Mouse (Mus musculus) activated CD4-positive, CD25-positive, alpha-beta regulatory T cell (primary cell): Measurements from ENCODE around the gene Efcab5. TPM values are rescaled to one million over a fixed set of nuclear protein-coding genes. Genes with fewer than 3 reads are reported as not detected.

ENCODE experiments used
- polyA plus RNA-seq, 2 experiments: library from polyadenylated mRNA; unstranded; fragments of 100-300 nt; shearing (Covaris generic); gene quantifications; one replicate each; pipeline ENCODE4 v1.2.1; 2017

The Efcab5 gene
- polyA plus RNA-seq = under 1 TPM; 0.04 to 0.60 TPM

DNA sequence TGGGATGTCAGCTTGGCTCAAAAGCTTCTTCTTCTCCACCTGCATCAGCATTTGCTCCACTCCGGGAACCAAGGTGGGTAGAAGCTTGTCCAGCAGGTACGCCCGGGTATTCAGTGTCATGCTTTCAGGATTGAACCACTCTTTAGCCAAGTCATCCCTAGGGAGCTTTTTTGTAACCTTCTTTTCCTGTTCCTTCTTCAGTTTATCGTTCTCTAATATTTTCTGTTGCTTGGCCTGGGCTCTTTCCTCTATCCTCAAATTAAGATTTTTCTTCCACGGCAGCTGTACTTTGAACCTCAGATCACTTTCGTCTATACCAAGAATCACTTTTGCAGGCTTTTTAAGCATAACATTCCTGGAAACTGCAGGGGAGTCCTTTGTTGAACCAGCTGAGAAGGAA is at the start of gene Efcab5:
Gene Efcab5, minus strand, starts transcription at position 101 of the 400 bp plus-strand sequence.

DNA sequence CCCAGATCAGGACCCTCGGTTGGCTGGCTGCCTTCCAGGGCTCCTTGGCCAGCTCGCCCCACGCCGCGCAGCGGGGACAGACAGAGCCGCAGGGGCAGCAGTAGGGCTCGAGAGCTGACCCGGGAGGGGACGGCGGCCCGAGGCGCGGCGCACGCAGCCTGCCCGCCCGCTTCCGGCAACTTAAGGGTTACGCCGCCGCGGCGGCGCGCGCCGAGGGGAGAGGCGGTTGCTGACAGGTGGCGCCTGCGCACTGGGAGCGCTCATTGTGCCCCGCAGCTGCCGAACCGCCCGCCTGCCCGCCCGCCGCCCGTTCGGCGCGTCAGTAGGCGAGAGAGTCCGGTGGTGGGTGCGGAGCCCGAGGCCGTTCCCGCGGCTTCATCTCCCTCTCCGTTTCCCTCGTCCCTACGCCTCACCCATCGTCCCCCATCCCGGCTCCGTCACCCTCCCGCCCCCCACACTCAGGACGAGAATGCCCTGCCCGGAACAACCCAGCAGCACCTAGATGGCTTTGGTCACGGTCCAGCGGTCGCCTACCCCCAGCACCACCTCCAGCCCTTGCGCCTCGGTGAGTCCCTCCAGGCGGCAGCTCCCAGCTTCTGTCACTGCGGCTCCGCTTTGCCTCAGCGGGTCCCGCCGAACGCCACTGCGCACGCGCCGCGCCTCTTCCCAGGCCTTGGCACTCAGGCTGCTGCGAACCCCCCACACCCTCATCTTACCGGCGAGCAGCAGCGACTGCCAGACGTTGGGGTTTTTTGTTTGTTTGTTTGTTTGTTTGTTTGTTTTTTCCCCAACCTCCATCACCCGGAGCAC is 27.4 kb upstream of the Efcab5 start, which contains the start of gene Ssh2:
Gene Ssh2, plus strand, starts transcription at position 337 of the 810 bp plus-strand sequence.

DNA sequence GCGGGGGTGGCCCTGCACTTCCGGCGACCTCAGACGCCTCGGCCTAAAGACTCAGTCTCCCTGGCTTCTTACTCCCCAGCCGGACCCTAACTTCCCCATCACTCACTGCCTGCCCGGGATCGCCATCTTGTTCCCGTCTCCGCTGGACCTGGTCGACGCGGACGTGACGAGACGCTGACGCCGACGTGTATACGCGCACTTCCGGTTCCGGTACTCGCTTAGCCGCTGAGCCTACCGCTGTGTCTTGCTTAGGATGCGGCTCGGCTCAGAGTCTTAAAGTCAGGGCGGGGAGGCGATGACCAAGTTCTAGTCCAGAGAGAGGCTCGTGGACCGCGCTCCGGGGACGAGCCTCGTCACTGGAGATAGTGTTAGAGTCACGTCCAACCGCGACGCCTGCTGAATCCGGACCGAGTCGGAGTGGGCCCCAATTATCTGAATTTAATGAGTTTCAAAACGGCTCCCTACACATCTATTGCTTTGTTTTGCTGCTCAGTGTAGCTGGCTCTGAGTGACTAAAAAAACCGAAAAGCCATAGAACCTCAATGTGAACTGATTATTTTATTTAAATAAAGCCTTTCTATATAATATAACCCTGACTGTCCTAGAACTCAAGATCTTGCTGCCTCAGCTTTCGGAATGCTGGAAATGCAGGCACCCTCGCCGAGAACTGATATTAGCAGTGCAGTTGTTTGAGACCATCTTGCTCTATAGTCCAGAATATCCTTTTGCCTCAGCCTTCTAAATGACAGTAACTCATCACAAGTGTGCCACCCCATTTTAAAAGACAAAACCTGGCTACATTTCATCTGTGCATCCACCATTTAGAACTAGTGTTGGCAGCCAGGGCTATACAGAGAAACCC is 110.3 kb downstream of the Efcab5 start, which contains the start of gene Nsrp1:
Gene Nsrp1, minus strand, starts transcription at position 163 of the 862 bp plus-strand sequence.

Other genes starting within 250 kb of the Efcab5 start
- under 1 TPM; 0.20 to 0.21 TPM for gene Slc6a4, start 190.4 kb downstream of the Efcab5 start, polyA plus RNA-seq
- 10 to 100 TPM; 43.5 to 50.5 TPM for gene Nsrp1, start 110.5 kb downstream of the Efcab5 start, polyA plus RNA-seq
- 100 to 1,000 TPM in 1 of 2 experiments, 10 to 100 TPM in 1; 70.3 to 102 TPM for gene Ssh2, start 27.3 kb upstream of the Efcab5 start, polyA plus RNA-seq